Mouse (Mus musculus) MEL (cell line): ENCODE measurements around the gene Fgf3.

Source experiments
- CHD1 ChIP-seq: IDR thresholded peaks from 2 replicates; pipeline ENCODE4 v1.6.1; 2012; ENCODE audit warnings: low read depth, mild to moderate bottlenecking, inconsistent platforms, low read length, improper control_type of control experiment
- POLR2A ChIP-seq, 2 experiments: IDR thresholded peaks; 2 replicates each; pipeline ENCODE4 v1.6.1; 2011 to 2012; ENCODE audit warnings: low read length in 2 of 2, mild to moderate bottlenecking in 2 of 2, control low read depth in 1 of 2, improper control_type of control experiment in 1 of 2, low read depth in 1 of 2, moderate library complexity in 1 of 2; ENCODE audit not compliant: control insufficient read depth in 1 of 2, insufficient read depth in 1 of 2, poor library complexity in 1 of 2
- RCOR1 ChIP-seq: IDR thresholded peaks from 2 replicates; pipeline ENCODE4 v1.6.1; 2012; ENCODE audit warnings: low read depth, mild to moderate bottlenecking, inconsistent platforms, low read length, improper control_type of control experiment
- ZKSCAN1 ChIP-seq: IDR thresholded peaks from 2 replicates; pipeline ENCODE4 v1.6.1; 2012; ENCODE audit warnings: low read depth, mild to moderate bottlenecking, inconsistent platforms, low read length, improper control_type of control experiment, moderate library complexity

- TF ChIP-seq CHD1 = no peak
- TF ChIP-seq POLR2A (IDR thresholded peaks at IDR 0.05; ENCODE audit: control insufficient read depth in 1 of 2, insufficient read depth in 1 of 2, low read depth in 1 of 2, low read length in 2 of 2, poor library complexity in 1 of 2) = no peak
- no peak for TF ChIP-seq ZKSCAN1
- no peak for TF ChIP-seq RCOR1
Measured at GRCm38 (mm10) chr7:144793296-144793695, 44.6 kb upstream of the Fgf3 start.
